Mouse (Mus musculus) MEL (cell line): ENCODE results near the gene Lpcat1. TPM values are rescaled to one million over a fixed set of nuclear protein-coding genes. Genes with fewer than 3 reads are reported as not detected.

ENCODE experiments used
- DNase-seq: peaks from one replicate; pipeline ENCODE4 v3.0.0; 2011; ENCODE audit warnings: low read depth, low spot score
- H3K27ac ChIP-seq: 2 replicates; pipeline ENCODE4 v1.5.1; 2012; ENCODE audit warnings: low read depth, mild to moderate bottlenecking, control low read depth, low read length, moderate library complexity; ENCODE audit not compliant: control insufficient read depth
- H3K27me3 ChIP-seq, 2 experiments: fragments of 150-350 bp in 1 of 2; sonication (generic) in 1 of 2; 2 replicates each; pipeline ENCODE4 v1.6.1; 2012; ENCODE audit warnings: low read length in 2 of 2, mild to moderate bottlenecking in 2 of 2, improper control_type of control experiment in 1 of 2, moderate library complexity in 1 of 2; ENCODE audit not compliant: insufficient read depth in 2 of 2, control insufficient read depth in 1 of 2
- H3K36me3 ChIP-seq, 2 experiments: 2 replicates each; pipeline ENCODE4 v1.6.1; 2012 to 2014; ENCODE audit warnings: low read length in 2 of 2, improper control_type of control experiment in 1 of 2, inconsistent platforms in 1 of 2, mild to moderate bottlenecking in 1 of 2; ENCODE audit not compliant: insufficient read depth in 2 of 2, control insufficient read depth in 1 of 2
- H3K4me1 ChIP-seq, 2 experiments: fragments of 150-350 bp in 1 of 2; sonication (generic) in 1 of 2; 2 replicates each; pipeline ENCODE4 v1.6.1; 2012; ENCODE audit warnings: low read length in 2 of 2, improper control_type of control experiment in 1 of 2, mild to moderate bottlenecking in 1 of 2; ENCODE audit not compliant: insufficient read depth in 2 of 2, control insufficient read depth in 1 of 2
- H3K4me3 ChIP-seq, 2 experiments: fragments of 150-350 bp in 1 of 2; sonication (generic) in 1 of 2; 2 replicates each; pipeline ENCODE4 v1.5.1; 2012; ENCODE audit warnings: low read depth in 2 of 2, low read length in 2 of 2, mild to moderate bottlenecking in 2 of 2, moderate library complexity in 2 of 2, control low read depth in 1 of 2, improper control_type of control experiment in 1 of 2; ENCODE audit not compliant: control insufficient read depth in 1 of 2, insufficient read depth in 1 of 2
- H3K79me2 ChIP-seq: 2 replicates; pipeline ENCODE4 v1.6.1; 2012; ENCODE audit warnings: mild to moderate bottlenecking, low read length, moderate library complexity; ENCODE audit not compliant: control insufficient read depth, poor library complexity, insufficient read depth
- H3K9ac ChIP-seq: 2 replicates; pipeline ENCODE4 v1.6.1; 2012; ENCODE audit warnings: low read depth, mild to moderate bottlenecking, control low read depth, low read length, moderate library complexity; ENCODE audit not compliant: control insufficient read depth, poor library complexity, severe bottlenecking
- H3K9me3 ChIP-seq: fragments of 150-350 bp; sonication (generic); replicated peaks from 2 replicates; pipeline ENCODE4 v1.6.1; 2012; ENCODE audit warnings: mild to moderate bottlenecking, low read length, improper control_type of control experiment, moderate library complexity; ENCODE audit not compliant: insufficient read depth
- CTCF ChIP-seq, 3 experiments: IDR thresholded peaks in 2 of 3; conservative IDR thresholded peaks in 1 of 3; 2 replicates each; pipeline ENCODE4 v1.5.1; 2011 to 2012; ENCODE audit warnings: low read length in 3 of 3, low read depth in 2 of 3, mild to moderate bottlenecking in 2 of 3, improper control_type of control experiment in 1 of 3, inconsistent platforms in 1 of 3, mixed read lengths in 1 of 3, moderate library complexity in 1 of 3; ENCODE audit not compliant: control insufficient read depth in 1 of 3, insufficient read depth in 1 of 3, poor library complexity in 1 of 3, severe bottlenecking in 1 of 3
- E2F4 ChIP-seq: IDR thresholded peaks from 2 replicates; pipeline ENCODE4 v1.6.1; 2011; ENCODE audit warnings: low read depth, low read length, improper control_type of control experiment, borderline replicate concordance
- ETS1 ChIP-seq: IDR thresholded peaks from 2 replicates; pipeline ENCODE4 v1.6.1; 2012; ENCODE audit warnings: low read depth, mild to moderate bottlenecking, inconsistent platforms, low read length, improper control_type of control experiment, moderate library complexity
- GATA1 ChIP-seq: IDR thresholded peaks from 2 replicates; pipeline ENCODE4 v1.6.1; 2011; ENCODE audit warnings: low read depth, low read length, improper control_type of control experiment
- HCFC1 ChIP-seq: IDR thresholded peaks from 2 replicates; pipeline ENCODE4 v1.6.1; 2012; ENCODE audit warnings: low read depth, mild to moderate bottlenecking, inconsistent platforms, low read length, improper control_type of control experiment, moderate library complexity
- MAZ ChIP-seq: IDR thresholded peaks from 2 replicates; pipeline ENCODE4 v1.6.1; 2012; ENCODE audit warnings: low read depth, mild to moderate bottlenecking, inconsistent platforms, low read length, improper control_type of control experiment
- MXI1 ChIP-seq: IDR thresholded peaks from 2 replicates; pipeline ENCODE4 v1.6.1; 2011; ENCODE audit warnings: mild to moderate bottlenecking, low read depth, low read length, improper control_type of control experiment
- MYC ChIP-seq: IDR thresholded peaks from 2 replicates; pipeline ENCODE4 v1.6.1; 2011; ENCODE audit warnings: low read depth, mild to moderate bottlenecking, low read length, improper control_type of control experiment, moderate library complexity
- NRF1 ChIP-seq: IDR thresholded peaks from 2 replicates; pipeline ENCODE4 v1.6.1; 2014; ENCODE audit warnings: low read depth, mild to moderate bottlenecking, inconsistent platforms, low read length, improper control_type of control experiment, moderate library complexity; ENCODE audit not compliant: poor library complexity, insufficient read depth, severe bottlenecking
- POLR2AphosphoS5 ChIP-seq: IDR thresholded peaks from 2 replicates; pipeline ENCODE4 v1.6.1; 2012; ENCODE audit warnings: low read depth, borderline replicate concordance, mild to moderate bottlenecking, inconsistent platforms, low read length, moderate library complexity, mixed read lengths
- RAD21 ChIP-seq: IDR thresholded peaks from 2 replicates; pipeline ENCODE4 v1.6.1; 2011; ENCODE audit warnings: mild to moderate bottlenecking, low read depth, low read length, improper control_type of control experiment
- SIN3A ChIP-seq: IDR thresholded peaks from 2 replicates; pipeline ENCODE4 v1.6.1; 2012; ENCODE audit warnings: low read length, improper control_type of control experiment, inconsistent platforms
- SMC3 ChIP-seq: IDR thresholded peaks from 2 replicates; pipeline ENCODE4 v1.6.1; 2011; ENCODE audit warnings: low read depth, low read length, improper control_type of control experiment
- USF1 ChIP-seq: IDR thresholded peaks from 2 replicates; pipeline ENCODE4 v1.6.1; 2014; ENCODE audit warnings: low read depth, mild to moderate bottlenecking, inconsistent platforms, low read length, improper control_type of control experiment, moderate library complexity
- ZC3H11A ChIP-seq: IDR thresholded peaks from 2 replicates; pipeline ENCODE4 v1.6.1; 2012; ENCODE audit warnings: low read depth, mild to moderate bottlenecking, inconsistent platforms, low read length, improper control_type of control experiment
- ZMIZ1 ChIP-seq: IDR thresholded peaks from 2 replicates; pipeline ENCODE4 v1.6.1; 2012; ENCODE audit warnings: low read depth, mild to moderate bottlenecking, inconsistent platforms, low read length, improper control_type of control experiment, moderate library complexity
- ZNF384 ChIP-seq: IDR thresholded peaks from 2 replicates; pipeline ENCODE4 v1.6.1; 2012; ENCODE audit warnings: low read depth, mild to moderate bottlenecking, inconsistent platforms, low read length, improper control_type of control experiment
- polyA plus RNA-seq, 2 experiments: library from polyadenylated mRNA; stranded (reverse) in 1 of 2; unstranded in 1 of 2; fragments of >175 nt in 1 of 2; fragments of >200 nt in 1 of 2; gene quantifications; 2 replicates each; pipeline versions ENCODE4 v1.2.1 to v1.2.4; 2012; ENCODE audit warnings: low replicate concordance in 2 of 2, low read depth in 1 of 2; ENCODE audit not compliant: insufficient read length in 2 of 2, insufficient read depth in 1 of 2, missing spikeins in 1 of 2
- total RNA-seq: library from RNA; depleted of rRNA; stranded (reverse); fragments of 300-350 nt; gene quantifications from 2 replicates; pipeline ENCODE4 v1.2.3, GENCODE M21; 2012

Gene Lpcat1
- total and polyA plus RNA-seq, 3 experiments, result 31.5 to 38.8 TPM; not detected in 1

DNA sequence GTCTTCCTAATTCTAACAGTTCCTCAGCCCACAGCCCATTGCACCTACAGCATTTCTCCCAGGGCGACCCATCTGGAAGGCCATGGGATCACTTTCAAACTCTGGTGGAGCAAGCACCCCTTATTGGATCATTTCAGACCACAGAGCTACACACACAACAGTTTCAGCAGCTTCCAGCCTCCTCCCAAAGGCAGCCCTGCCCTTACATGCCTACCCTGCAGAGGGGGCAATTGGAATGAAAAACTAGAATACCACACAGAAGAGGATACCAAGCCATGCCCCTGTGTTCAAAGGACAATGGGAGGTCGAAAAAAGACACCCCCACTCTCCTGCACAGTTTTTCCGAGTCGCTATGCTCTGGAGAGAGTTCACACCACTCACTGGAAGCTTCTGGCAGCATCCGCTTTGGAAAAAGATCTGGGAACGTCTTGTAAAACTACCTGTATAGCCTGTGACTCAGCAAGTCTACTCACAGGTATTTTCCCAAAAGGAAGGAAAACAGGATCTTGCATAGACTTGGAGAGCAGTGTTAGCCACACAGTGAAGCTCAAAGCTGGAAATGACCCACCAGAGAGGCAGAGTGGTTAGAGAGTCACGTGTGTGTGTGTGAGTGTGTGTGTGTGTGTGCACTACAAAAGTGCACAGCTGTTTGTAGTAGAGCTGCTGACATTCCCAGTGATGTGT lies 34.4 kb upstream of the Lpcat1 start:
- no peaks in the 10 kb centered on the region for H3K36me3 ChIP-seq
- H3K9me3 ChIP-seq, result no peaks in the 10 kb centered on the region
- no peak overlapping the region for H3K9ac ChIP-seq
- H3K27ac ChIP-seq, result no peak overlapping the region
- TF ChIP-seq ZMIZ1 (no peak), SMC3 (peak; percentile 32; the same call in 1 of the 2 replicates), ZNF384 (no peak), GATA1 (no peak), SIN3A (no peak), NRF1 (no peak), CTCF (IDR thresholded peaks at IDR 0.05 in 2 of 3, conservative IDR thresholded peaks at IDR 0.05 in 1 of 3; ENCODE audit: control insufficient read depth in 1 of 3, insufficient read depth in 1 of 3, low read depth in 2 of 3, low read length in 3 of 3, poor library complexity in 1 of 3, severe bottlenecking in 1 of 3) (peak in 1 of 3 experiments; percentile 12; a peak in 1 of 6 replicates), E2F4 (no peak), ZC3H11A (no peak), RAD21 (peak; percentile 7; the same call in 1 of the 2 replicates), MYC (no peak), HCFC1 (no peak), MAZ (no peak), MXI1 (no peak), USF1 (no peak)
- TF ChIP-seq, all 39 proteins: peak for 3
- Histone ChIP-seq H3K4me1 (no peaks in the 10 kb centered on the region), H3K79me2 (no peaks in the 10 kb centered on the region), H3K27me3 (peaks cover 8 to 15% of the 10 kb centered on the region in 2 experiments), H3K4me3 (no peak overlapping the region)
- DNase-seq, result no peak

DNA sequence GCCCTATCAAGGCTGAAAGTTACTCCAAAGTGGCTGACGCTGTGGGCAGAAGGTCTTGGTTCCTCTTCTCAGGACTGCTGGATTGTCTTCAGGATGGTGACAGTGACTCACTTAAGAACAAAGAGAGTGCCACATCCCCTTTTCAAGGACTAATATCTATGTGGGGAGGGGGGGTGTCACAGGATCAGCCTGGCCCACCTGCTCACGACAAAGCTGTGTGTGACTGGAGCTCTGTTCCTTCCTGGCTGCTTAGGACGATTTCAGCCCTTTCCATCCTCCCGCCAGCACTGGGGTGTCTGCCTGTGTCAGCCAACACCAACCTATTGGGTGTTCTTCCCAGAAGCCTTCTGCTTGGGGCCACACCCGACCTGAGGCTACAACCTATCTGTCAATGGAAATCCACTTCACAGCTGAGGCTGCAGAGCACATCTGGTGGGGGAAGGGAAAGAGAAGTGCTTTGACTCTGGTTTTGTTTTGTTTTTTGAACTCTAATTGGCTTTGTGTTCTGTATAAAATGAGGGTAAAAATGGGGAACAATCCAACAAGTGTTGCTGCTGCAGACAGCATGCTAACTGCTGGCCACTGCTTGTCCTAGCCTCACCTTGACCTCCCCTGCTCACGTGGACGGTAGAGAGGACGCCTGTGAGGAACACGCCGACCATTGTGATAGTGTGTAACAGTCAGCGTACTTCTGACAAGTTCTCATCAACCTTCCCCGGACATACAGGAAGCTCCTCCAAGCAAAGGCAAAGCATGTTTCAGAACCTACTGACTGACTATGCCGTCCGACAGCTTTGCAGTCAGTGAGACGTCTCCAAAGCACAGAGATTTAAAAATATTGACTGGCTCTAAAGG lies 33.1 kb upstream of the Lpcat1 start:
- Histone ChIP-seq H3K4me1 (no peaks in the 10 kb centered on the region), H3K36me3 (no peaks in the 10 kb centered on the region), H3K79me2 (no peaks in the 10 kb centered on the region), H3K9ac (no peak overlapping the region), H3K4me3 (no peak overlapping the region), H3K27ac (no peak overlapping the region), H3K9me3 (no peaks in the 10 kb centered on the region), H3K27me3 (peaks cover 6 to 9% of the 10 kb centered on the region in 2 experiments)
- peak; percentile 15 for DNase-seq
- TF ChIP-seq ETS1, result no peak
- TF ChIP-seq POLR2AphosphoS5, result no peak
